Mouse (Mus musculus) layer of hippocampus, adult 11-12 months (tissue): ENCODE results near the gene Cpa1.

ENCODE experiments used
- DNase-seq: peaks from one replicate; pipeline ENCODE4 v3.0.0; 2022; ENCODE audit warnings: low spot score

The Cpa1 gene

GRCm38 (mm10) chr6:30638674-30639268 is at the start of gene Cpa1:
Gene Cpa1, plus strand, starts transcription at chr6:30639218.
- DNase-seq, result no peak

GRCm38 (mm10) chr6:30589819-30590218 is 49.2 kb upstream of the Cpa1 start:
- DNase-seq, result no peak

DNA sequence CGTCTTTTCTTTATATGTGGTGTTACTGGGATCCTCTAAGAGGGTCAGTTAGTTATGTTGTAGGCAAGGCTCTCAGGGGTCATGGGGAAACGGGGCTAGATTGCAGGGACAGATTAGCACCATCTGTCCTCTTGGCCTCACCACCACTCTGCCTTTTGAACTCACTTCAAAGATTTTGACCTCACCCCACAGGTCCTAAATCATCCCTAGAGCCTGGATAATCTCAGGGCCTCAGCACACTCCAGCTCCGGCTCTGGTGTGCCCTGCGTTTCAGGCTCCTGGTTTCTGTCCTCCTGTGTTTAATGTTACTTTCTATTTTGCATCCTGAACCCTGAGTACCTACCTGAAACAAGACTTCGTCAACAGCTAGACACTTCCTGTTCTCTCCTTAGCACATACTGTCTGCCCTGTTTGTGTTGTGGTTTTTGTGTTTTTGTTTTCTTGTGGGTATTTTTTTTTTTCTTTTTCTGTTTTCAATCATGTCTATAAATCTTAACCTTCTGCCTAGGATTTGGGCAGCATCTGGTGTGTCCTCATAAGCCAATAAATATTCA is 47.1 kb upstream of the Cpa1 start:
- DNase-seq, result no peak

- DNase-seq, result no peak
Measured at GRCm38 (mm10) chr6:30592417-30592974, 46.5 kb upstream of the Cpa1 start.

GRCm38 (mm10) chr6:30594364-30594763 is 44.7 kb upstream of the Cpa1 start:
- DNase-seq, result no peak

DNA sequence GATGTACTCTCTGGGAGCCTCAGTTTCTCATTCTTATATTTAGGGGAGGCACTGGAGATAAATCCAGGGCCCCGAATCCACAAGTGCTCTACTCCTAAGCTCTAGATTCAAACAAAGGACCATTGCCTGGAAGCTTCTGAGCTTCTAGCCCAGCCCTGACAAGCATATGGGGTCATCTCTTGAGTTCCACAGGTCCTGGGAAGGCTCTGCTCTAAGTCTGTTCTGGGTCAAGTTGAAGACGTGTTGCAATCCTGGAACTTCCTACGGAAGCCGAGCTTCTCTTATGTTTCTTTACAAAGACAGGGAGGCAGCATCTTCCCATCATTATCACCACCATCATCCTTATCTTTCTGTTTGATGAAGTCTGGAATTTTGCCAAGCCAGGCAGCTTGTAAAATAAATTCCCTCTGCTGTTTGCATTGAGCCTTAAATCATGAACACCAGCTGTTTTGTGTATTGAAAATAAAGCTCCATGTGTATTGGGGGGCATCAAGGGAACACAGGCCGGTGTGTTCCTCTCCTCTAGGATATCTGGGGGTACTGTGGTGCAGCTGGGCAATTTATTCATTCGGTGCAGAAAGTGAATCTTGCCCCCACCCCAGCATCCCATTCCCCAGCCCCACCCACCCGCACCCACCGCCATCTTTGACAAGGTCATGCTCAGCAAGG is 42.7 kb upstream of the Cpa1 start:
- no peak for DNase-seq

DNA sequence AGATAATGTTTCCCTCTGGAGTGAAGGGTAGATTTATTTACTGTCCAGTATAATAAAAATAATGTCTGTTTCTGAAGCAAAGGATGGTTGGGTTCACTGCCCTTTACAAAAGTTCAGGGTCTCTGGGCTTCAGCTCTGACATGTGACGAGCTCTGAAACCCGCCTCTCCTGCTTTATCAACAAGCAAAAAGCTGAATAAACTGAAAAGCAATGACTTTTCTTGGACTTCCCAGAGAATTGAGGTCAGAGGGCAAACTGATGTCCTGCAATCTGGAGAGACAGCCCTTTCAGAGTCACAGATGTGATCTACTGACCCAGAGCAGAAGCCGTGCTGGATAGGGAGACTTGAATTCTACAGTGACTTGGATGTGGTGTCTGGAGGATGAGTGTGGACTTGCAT is 39.0 kb upstream of the Cpa1 start:
- no peak for DNase-seq

- DNase-seq, result no peak
Measured at GRCm38 (mm10) chr6:30600995-30601394, 38.0 kb upstream of the Cpa1 start.

GRCm38 (mm10) chr6:30604342-30604867 is 34.6 kb upstream of the Cpa1 start:
- DNase-seq, result no peak

- DNase-seq, result no peak
Measured at GRCm38 (mm10) chr6:30605111-30605510, 33.9 kb upstream of the Cpa1 start.

DNA sequence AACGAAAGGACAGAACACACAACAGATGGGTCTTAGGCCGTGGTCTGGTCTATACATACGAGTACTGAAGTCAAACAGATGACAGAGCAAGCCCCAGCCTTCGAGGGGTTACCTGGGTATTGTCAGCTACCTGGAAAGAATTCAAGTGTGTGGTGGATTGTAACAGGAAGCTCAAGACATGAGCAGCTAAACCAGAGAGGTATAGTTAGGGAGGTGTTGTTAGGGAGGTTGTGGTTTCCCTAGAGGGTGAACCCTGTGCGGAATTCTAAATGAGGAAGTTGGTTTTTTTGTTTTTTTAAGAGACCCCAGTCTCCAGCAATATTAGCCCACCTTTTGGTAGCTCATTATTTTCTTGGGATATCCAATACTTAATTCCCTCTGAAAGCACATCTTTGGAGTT is 33.3 kb upstream of the Cpa1 start:
- no peak for DNase-seq

DNA sequence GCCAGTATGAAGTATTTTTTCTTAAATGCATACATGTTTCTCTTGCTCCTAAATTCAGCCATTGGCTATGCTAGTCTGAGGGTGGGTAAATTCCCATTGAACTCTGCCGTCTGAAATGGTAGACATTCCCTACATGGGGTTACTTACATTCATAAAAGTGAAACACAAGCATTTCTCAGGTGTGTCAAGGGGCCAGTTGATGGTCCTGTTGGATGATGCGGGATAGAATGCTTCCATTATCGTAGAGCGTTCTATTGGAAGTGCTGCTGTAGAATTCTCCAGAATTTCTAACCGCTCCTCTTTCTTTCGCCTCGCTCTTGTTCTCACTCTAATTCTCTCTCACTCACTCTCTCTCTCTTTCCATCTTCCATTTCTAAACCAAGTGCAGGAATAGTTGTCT is 28.3 kb upstream of the Cpa1 start, which contains the start of gene Cpa5:
Cpa5 (plus strand) TSS at position 301 of the 400 bp plus-strand sequence.
- DNase-seq, result no peak

- no peak for DNase-seq
Measured at GRCm38 (mm10) chr6:30611212-30611611, 27.8 kb upstream of the Cpa1 start.

DNA sequence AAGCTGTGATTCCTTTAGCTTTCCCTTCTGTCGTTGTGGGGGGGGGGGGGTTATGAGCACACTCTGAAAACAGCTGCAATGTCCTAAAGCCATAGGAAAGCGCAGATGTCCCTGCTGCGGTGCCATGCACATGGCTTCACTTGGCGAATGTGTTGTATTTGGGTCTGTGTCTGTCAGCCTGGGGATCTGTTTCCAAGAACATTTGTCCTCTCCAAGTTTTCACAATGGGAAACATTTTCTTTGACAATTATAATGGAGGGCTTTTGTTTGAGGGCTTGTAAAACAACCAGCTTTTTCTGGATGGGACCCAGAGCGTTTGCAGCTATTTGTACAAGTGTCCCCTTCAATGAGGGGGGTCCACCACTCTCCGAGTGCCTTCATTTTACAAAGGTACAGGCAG is 24.8 kb upstream of the Cpa1 start:
- no peak for DNase-seq

GRCm38 (mm10) chr6:30615741-30616140 is 23.3 kb upstream of the Cpa1 start:
- no peak for DNase-seq

- no peak for DNase-seq
Measured at GRCm38 (mm10) chr6:30616491-30616941, 22.5 kb upstream of the Cpa1 start.

DNA sequence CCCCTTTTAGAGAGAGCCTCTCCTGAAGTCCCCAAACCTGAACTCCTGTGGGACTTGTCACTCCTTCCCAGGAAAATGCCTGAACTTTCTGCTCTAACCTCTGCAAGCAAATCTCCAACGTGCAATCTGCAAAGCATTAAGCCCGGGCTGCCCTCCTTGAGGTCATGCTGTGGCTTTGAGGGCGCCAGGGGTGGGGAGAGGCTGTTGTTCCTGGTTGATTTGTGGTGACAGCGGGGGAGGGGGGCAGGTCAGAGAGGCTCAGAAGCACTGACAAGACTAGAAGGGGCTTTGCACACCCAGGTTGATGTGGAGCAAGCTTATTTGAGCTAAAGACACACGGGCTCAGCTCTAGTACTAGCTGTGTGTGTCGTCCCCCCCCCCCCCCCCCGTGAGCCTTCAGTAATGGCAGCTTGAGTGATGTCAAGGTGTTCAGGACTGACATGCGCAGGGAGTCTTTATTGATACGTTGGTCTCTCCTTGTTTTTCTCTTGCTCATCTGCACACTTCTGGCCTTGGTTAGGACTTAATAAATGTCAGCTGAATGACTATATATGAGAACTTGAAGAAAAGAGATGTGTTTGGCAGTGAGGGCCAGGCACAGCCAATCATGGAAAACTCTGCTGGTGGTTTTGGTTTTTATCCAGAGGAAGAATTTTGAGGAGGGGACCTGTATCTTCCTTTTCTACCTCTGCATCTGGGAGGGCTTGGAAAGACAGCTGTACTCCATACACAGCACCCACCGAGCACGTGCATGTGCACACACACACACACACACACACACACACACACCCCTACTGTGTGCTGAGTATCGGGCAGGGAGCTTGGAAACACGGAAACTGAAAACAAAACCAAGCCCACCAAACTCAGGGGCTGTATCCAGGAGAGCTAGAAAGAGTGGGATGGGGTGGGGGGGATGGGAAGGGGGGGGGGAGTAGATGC is 21.7 kb upstream of the Cpa1 start:
- no peak for DNase-seq

DNA sequence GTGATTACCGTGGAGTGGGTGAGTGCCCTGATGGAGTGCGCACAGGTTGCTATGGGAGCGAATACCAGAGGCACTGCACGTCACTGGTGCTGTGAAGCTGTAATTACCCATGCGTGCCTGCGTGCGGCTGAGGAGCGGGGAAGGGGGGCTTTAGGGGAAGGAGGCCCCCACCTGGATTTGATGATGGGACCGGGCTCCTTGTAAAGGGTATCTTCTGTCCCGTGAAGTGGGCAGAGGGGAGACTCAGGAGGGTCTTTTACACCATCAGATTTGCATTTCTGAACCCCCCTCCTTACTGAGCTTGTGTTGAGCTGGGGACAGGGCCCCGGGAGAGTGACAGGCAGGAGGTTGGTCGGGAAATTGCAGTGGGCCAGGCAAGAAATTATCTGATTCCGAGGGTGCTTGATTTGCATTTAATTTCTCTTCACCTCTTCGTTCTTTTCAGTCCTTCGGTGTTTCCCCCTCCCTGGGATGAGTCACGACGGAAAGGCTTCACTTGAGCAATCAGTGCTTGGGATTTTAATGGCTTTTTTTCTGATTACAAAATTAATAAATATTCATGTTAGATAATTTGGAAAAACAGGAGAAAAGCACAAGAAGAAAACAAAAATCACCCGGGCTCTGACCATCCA is 20.9 kb upstream of the Cpa1 start:
- DNase-seq, result peak; percentile 54

DNA sequence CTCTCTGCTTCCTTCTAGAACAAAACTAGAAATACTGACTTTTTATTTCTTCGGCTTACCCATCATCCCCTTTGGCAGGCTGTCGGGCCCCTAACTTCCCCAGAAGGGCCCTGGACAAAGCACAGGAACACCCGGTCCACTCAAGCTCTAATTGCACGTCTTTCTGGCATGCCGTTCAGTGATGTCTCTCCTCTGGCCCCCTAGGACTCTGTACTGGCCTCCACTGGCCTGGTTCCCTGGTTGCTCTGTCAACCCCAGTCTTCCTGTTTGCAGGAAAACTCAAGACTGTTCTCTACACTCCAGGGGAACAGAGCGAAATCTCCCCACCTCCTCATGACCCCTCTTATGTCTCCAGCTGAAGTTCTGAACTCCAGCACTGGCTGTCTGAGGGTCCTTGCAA is 20.3 kb upstream of the Cpa1 start:
- DNase-seq, result no peak

GRCm38 (mm10) chr6:30619606-30620005 is 19.4 kb upstream of the Cpa1 start:
- DNase-seq, result no peak

DNA sequence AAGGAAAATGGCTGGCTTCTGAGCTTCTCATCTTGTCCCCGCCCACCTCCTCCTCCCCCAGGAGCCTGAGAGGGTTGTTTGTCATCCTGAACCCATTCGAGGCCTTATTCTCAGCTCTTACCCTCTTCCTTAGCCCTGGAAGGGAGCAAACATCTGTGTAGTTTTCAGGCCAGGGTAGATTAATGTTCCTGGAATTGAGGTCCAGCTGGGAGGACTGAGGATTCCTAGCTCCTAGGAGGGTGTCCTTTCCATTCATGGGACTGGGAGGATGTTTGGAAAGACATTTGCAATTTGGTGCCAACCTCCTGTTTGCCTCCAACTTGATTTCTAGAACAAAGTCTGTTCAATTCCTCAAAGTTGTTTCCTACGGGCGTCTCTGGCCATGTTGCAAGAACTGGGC is 18.4 kb upstream of the Cpa1 start:
- DNase-seq, result no peak
